Mouse (Mus musculus): ENCODE data around the gene Olfr1413. TPM values are rescaled to one million over a fixed set of nuclear protein-coding genes. Genes with fewer than 3 reads are reported as not detected.
A peak's percentile ranks its signal among the peaks of the same experiment; 100 is the strongest.

The Olfr1413 gene
- polyA plus RNA-seq (2015; fragmentation: Nextera tagmentation; extraction: Ambion mirVana) = not detected in 2 replicates

DNA sequence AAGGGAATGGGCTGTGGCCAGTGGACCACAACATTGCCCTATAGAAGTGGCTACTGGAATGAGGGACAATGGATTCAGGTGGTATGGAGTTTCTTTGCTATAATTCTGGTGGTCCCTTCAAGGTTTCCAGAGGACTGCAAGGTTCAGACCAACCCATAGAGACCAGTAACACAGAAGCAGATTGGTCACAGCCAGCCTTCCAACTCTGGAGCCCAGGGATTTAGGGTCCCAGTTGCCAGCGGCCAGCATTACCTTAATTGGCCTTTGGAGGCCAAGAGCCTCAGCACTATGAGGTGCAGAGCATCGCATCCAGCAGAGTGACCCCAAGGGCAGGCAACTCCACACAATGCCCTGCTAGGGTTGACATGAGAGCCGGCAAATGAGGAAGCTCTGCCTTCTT is at the start of gene Olfr1413:
Gene Olfr1413 (plus strand): TSS at position 301 of the 400 bp plus-strand sequence.
- H3K4me1 ChIP-seq = no peaks in the 10 kb centered on the region
- 86% methylated on average over 3 of the region's 3 CpGs for WGBS
- H3K9me3 ChIP-seq = no peaks in the 10 kb centered on the region
- H3K36me3 ChIP-seq = no peaks in the 10 kb centered on the region
- H3K27ac ChIP-seq (replicated peaks) = no peak within 1 kb of the TSS
- ATAC-seq (replicated peaks) = no peak
- no peak within 1 kb of the TSS for H3K9ac ChIP-seq (replicated peaks)
- H3K4me3 ChIP-seq = no peak within 1 kb of the TSS
- H3K4me2 ChIP-seq (replicated peaks) = no peak within 1 kb of the TSS
- H3K27me3 ChIP-seq = no peaks in the 10 kb centered on the region

GRCm38 (mm10) chr1:92521376-92521775 is 49.7 kb upstream of the Olfr1413 start:
- H3K36me3 ChIP-seq = no peaks in the 10 kb centered on the region
- H3K4me3 ChIP-seq = no peak overlapping the region
- WGBS = 18% methylated on average over 10 of the region's 10 CpGs
- no peaks in the 10 kb centered on the region for H3K27me3 ChIP-seq
- no peaks in the 10 kb centered on the region for H3K9me3 ChIP-seq
- H3K4me1 ChIP-seq = no peaks in the 10 kb centered on the region
- peak; percentile 46; the same call in 1 of the 2 replicates for ATAC-seq (replicated peaks)
- no peak overlapping the region for H3K4me2 ChIP-seq (replicated peaks)
- no peak overlapping the region for H3K27ac ChIP-seq (replicated peaks)
- no peak overlapping the region for H3K9ac ChIP-seq (replicated peaks)

DNA sequence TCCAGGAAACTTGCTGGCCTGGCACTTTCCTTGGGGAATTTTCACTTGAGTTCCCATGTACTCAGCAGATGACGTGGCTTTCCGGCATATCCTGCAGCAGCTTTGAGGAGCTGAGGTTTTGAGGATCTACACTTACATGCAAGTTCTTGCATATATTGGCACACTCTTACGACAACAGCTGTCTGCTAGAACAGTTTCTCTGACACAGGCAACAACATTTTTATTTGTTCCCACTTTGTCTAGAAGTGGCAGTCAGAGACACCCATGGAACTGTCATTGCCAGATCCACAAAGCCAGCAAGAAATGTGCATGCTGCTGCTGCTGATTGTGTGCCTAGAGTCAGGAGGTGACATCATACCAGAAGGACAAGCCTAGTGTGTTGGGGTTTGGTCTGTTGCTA is 47.4 kb upstream of the Olfr1413 start:
- no peaks in the 10 kb centered on the region for H3K9me3 ChIP-seq
- H3K4me3 ChIP-seq = no peak overlapping the region
- no peak for ATAC-seq (replicated peaks)
- no peaks in the 10 kb centered on the region for H3K4me1 ChIP-seq
- 80% methylated on average over 3 of the region's 3 CpGs for WGBS
- no peak overlapping the region for H3K9ac ChIP-seq (replicated peaks)
- no peaks in the 10 kb centered on the region for H3K27me3 ChIP-seq
- H3K36me3 ChIP-seq = no peaks in the 10 kb centered on the region
- no peak overlapping the region for H3K4me2 ChIP-seq (replicated peaks)
- H3K27ac ChIP-seq (replicated peaks) = no peak overlapping the region

GRCm38 (mm10) chr1:92536972-92537371 is 34.1 kb upstream of the Olfr1413 start:
- Histone ChIP-seq H3K4me1 (no peaks in the 10 kb centered on the region), H3K4me2 (replicated peaks) (no peak overlapping the region), H3K27ac (replicated peaks) (no peak overlapping the region), H3K36me3 (no peaks in the 10 kb centered on the region), H3K9ac (replicated peaks) (no peak overlapping the region), H3K4me3 (no peak overlapping the region), H3K9me3 (no peaks in the 10 kb centered on the region), H3K27me3 (no peaks in the 10 kb centered on the region)
- ATAC-seq (replicated peaks) = no peak
- WGBS = 42% methylated on average over 4 of the region's 5 CpGs

DNA sequence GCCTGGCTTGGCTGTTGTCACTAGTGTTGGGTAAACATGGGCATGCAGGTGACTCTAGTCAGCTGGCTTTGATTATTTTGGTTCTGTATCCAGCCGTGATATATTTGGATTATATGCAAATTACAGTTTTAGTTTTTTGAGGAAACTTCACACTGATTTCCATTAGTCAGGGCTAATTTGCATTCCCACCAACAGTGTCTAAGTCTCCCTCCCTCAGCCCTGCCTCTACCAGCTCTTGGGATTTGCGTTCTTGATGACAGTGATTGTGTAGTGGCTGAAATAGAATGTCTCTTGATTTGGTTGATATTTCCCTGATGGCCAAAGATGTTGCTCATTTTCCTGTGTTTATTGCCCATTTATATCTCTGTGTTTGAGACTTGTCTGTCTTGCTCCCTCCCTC is 32.1 kb upstream of the Olfr1413 start:
- H3K4me1 ChIP-seq = no peaks in the 10 kb centered on the region
- H3K27me3 ChIP-seq = no peaks in the 10 kb centered on the region
- no peak for ATAC-seq (replicated peaks)
- WGBS = 44% methylated on average over 2 of the region's 2 CpGs
- H3K36me3 ChIP-seq = no peaks in the 10 kb centered on the region
- no peak overlapping the region for H3K4me3 ChIP-seq
- H3K27ac ChIP-seq (replicated peaks) = no peak overlapping the region
- no peak overlapping the region for H3K9ac ChIP-seq (replicated peaks)
- H3K9me3 ChIP-seq = no peaks in the 10 kb centered on the region
- H3K4me2 ChIP-seq (replicated peaks) = no peak overlapping the region

DNA sequence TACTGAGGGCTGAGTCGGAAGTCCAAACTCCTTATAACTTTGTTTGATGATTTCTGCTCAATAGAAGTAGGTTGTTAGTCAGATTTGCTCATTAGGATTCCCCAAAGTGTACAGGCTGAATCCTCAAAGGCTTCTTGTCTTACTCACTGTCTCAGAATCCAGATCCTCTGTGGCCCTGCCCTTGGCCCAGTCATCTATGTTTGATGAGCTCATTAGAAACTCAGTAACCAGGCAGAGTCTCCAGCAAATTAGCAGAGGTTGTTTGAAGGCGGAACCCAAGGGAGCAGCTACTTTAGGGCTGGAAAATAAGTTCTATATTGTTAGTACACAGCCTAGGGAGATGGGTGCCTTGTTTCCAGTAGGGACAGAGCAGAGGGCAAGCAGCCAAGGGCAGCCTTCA is 25.2 kb upstream of the Olfr1413 start:
- H3K36me3 ChIP-seq = no peaks in the 10 kb centered on the region
- no peaks in the 10 kb centered on the region for H3K4me1 ChIP-seq
- no peak overlapping the region for H3K27ac ChIP-seq (replicated peaks)
- no peak overlapping the region for H3K4me2 ChIP-seq (replicated peaks)
- no peaks in the 10 kb centered on the region for H3K27me3 ChIP-seq
- H3K9me3 ChIP-seq = no peaks in the 10 kb centered on the region
- ATAC-seq (replicated peaks) = no peak
- no peak overlapping the region for H3K9ac ChIP-seq (replicated peaks)
- 72% methylated on average over 2 of the region's 2 CpGs for WGBS
- no peak overlapping the region for H3K4me3 ChIP-seq

DNA sequence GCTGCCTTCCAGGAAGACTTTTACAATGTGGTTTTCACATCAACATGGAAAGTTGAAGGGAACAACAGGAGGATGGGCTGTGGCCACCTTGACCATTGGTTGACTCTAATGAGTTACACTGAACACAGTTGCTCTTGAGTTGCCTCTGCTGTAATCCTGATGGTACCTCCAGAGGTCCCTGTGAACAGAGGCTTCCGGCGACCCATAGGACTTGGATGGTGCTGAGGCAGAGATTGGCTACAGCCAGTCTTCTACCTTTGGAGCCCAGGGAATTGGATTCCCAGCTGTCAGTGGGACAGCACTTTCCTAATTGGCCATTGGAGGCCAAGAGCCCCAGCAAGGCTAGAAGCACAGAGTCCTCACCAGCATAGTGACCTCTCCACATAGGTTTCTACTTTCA is 14.4 kb downstream of the Olfr1413 start, which contains the start of gene Olfr1412:
Gene Olfr1412 (plus strand): TSS at position 301 of the 400 bp plus-strand sequence.
- H3K4me2 ChIP-seq (replicated peaks) = no peak within 1 kb of the TSS
- H3K9ac ChIP-seq (replicated peaks) = no peak within 1 kb of the TSS
- no peak within 1 kb of the TSS for H3K4me3 ChIP-seq
- no peak within 1 kb of the TSS for H3K27ac ChIP-seq (replicated peaks)
- no peak for ATAC-seq (replicated peaks)
- H3K27me3 ChIP-seq = no peaks in the 10 kb centered on the region
- H3K4me1 ChIP-seq = no peaks in the 10 kb centered on the region
- WGBS = 87% methylated on average over 2 of the region's 2 CpGs
- H3K36me3 ChIP-seq = no peaks in the 10 kb centered on the region
- no peaks in the 10 kb centered on the region for H3K9me3 ChIP-seq

DNA sequence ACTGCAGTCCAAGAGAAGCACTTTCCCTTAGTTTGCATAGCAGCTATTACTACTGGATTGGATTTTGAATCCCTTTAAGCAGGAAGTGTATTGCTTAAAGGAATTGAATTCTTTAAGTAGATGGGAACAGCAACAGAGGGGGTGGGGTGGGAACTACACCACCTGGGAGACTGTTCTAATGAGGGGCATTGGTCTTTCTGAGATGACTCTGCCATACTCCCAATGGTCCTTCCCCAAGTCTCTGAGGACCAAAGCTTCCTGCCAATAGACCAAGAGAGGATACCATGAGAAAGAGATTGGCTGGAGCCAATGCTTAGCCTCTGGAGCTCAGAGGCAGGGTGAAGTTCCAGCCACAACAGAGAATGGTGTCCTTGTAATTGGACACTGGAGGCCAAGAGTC is 23.0 kb downstream of the Olfr1413 start, which contains the start of gene Olfr1411:
Gene Olfr1411 (plus strand): TSS at position 301 of the 400 bp plus-strand sequence.
- no peak for ATAC-seq (replicated peaks)
- H3K9ac ChIP-seq (replicated peaks) = no peak within 1 kb of the TSS
- H3K9me3 ChIP-seq = no peaks in the 10 kb centered on the region

DNA sequence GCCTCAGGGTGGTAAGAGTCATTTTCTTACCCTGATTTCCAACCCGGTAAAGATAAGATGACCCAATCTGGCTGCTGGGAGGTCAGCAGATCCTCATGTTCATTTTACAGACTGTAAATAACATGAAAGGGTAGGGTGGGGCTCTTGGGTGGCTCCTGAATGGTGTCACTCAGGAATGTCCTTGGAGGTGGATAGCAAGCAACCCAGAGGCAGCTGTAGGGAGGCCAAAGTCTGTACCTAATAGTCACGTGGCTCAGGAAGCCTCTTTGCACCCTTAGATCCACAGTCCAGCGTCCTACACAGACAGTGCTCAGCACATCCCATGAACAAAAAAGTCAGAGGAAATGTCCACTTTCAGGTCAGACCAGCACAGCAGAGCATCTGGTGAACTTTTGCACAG is 24.9 kb downstream of the Olfr1413 start:
- H3K36me3 ChIP-seq = no peaks in the 10 kb centered on the region
- no peak overlapping the region for H3K4me3 ChIP-seq
- no peak overlapping the region for H3K9ac ChIP-seq (replicated peaks)
- H3K4me1 ChIP-seq = no peaks in the 10 kb centered on the region
- H3K27ac ChIP-seq (replicated peaks) = no peak overlapping the region
- WGBS = 90% methylated on average over 3 of the region's 3 CpGs
- ATAC-seq (replicated peaks) = no peak
- no peaks in the 10 kb centered on the region for H3K9me3 ChIP-seq
- no peak overlapping the region for H3K4me2 ChIP-seq (replicated peaks)
- no peaks in the 10 kb centered on the region for H3K27me3 ChIP-seq

More for the DNA sequence above, 23.0 kb downstream of the Olfr1413 start, which contains the start of gene Olfr1411:
- Histone ChIP-seq H3K27ac (replicated peaks) (no peak within 1 kb of the TSS), H3K4me1 (no peaks in the 10 kb centered on the region), H3K4me2 (replicated peaks) (no peak within 1 kb of the TSS), H3K36me3 (no peaks in the 10 kb centered on the region), H3K4me3 (no peak within 1 kb of the TSS), H3K27me3 (no peaks in the 10 kb centered on the region)

- no peak within 1 kb of the TSS for H3K27ac ChIP-seq (replicated peaks)
- H3K4me2 ChIP-seq (replicated peaks) = no peak within 1 kb of the TSS
- ATAC-seq (replicated peaks) = no peak
- no peaks in the 10 kb centered on the region for H3K36me3 ChIP-seq
- no peaks in the 10 kb centered on the region for H3K9me3 ChIP-seq
- H3K27me3 ChIP-seq = no peaks in the 10 kb centered on the region
- no peaks in the 10 kb centered on the region for H3K4me1 ChIP-seq
- 93% methylated on average over 1 of the region's 1 CpGs for WGBS
- H3K4me3 ChIP-seq = no peak within 1 kb of the TSS
- no peak within 1 kb of the TSS for H3K9ac ChIP-seq (replicated peaks)
Observed at GRCm38 (mm10) chr1:92605482-92605881, 34.4 kb downstream of the Olfr1413 start, which contains the start of gene Olfr1410. Gene Olfr1410, plus strand, starts transcription at chr1:92605782.

DNA sequence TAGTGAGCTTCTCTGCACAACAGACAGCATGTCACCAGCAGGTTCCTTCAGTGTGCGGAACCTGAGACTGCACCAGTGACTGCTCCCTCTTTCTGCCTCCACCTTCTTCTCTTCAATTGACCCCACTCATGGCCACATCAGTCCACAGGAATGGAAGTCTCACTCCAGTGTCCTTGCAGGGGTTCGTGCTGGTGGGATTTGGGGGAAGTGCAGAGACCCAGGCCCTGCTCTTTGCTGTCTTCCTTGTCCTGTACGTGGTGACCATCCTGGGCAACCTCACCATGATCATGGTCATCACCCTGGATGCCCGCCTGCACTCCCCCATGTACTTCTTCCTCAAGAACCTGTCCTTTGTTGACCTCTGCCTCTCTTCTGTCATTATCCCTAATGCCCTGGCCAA is 36.6 kb downstream of the Olfr1413 start:
- H3K4me2 ChIP-seq (replicated peaks) = no peak overlapping the region
- WGBS = 70% methylated on average over 4 of the region's 4 CpGs
- 0 out of 2 replicates have a peak, but pooled peaks cover 5% of the 10 kb centered on the region for H3K27me3 ChIP-seq
- no peaks in the 10 kb centered on the region for H3K9me3 ChIP-seq
- H3K36me3 ChIP-seq = no peaks in the 10 kb centered on the region
- no peak for ATAC-seq (replicated peaks)
- no peak overlapping the region for H3K27ac ChIP-seq (replicated peaks)
- H3K4me1 ChIP-seq = no peaks in the 10 kb centered on the region
- H3K9ac ChIP-seq (replicated peaks) = no peak overlapping the region
- H3K4me3 ChIP-seq = no peak overlapping the region

DNA sequence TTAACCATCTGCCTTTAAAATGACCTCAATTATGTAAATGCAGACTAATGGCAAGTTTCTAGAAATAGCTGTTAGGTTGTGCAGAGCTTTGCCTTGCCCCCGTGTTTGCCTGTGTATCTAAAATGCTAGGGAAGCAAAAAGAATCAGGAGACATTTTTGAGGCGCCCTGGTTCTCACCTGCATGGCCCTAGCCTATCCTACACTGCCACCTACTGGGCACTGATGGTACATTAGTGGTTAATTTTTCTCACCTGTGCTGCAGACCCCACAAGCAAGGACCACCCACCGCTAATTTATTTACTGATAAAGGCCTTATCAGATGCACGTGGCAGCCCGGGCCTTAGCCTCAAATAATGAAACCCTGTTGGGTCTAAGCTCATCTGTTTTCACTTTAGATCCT is 39.9 kb downstream of the Olfr1413 start:
- Histone ChIP-seq H3K27me3 (0 out of 2 replicates have a peak, but pooled peaks cover 5% of the 10 kb centered on the region), H3K36me3 (no peaks in the 10 kb centered on the region), H3K4me3 (no peak overlapping the region), H3K9me3 (no peaks in the 10 kb centered on the region), H3K4me2 (replicated peaks) (no peak overlapping the region), H3K27ac (replicated peaks) (no peak overlapping the region), H3K4me1 (peaks cover 3% of the 10 kb centered on the region; the same call in 1 of the 2 replicates), H3K9ac (replicated peaks) (no peak overlapping the region)
- 8% methylated on average over 5 of the region's 5 CpGs for WGBS
- no peak for ATAC-seq (replicated peaks)

DNA sequence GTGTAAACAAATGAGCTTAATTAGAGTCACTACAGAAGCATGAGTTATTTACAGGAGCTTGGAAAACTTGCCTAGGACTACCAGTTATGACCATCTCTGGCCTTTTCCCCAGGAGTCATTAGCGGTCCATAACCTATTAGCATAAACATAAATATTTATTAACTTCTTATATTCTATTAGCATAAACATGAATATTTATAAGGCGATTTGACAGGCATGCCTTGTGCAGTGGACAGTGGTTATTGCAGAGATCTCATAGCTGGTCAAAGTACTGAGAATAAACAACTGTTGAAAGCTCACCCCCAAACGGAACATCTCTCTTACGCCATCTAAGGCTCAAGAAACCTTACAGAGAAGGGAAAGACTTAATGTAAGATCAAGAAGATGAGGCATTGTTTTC is 42.1 kb downstream of the Olfr1413 start:
- peaks cover 3% of the 10 kb centered on the region; the same call in 1 of the 2 replicates for H3K4me1 ChIP-seq
- ATAC-seq (replicated peaks) = no peak
- H3K27ac ChIP-seq (replicated peaks) = no peak overlapping the region
- H3K9me3 ChIP-seq = no peaks in the 10 kb centered on the region
- H3K4me3 ChIP-seq = no peak overlapping the region
- H3K9ac ChIP-seq (replicated peaks) = no peak overlapping the region
- H3K4me2 ChIP-seq (replicated peaks) = no peak overlapping the region
- H3K36me3 ChIP-seq = no peaks in the 10 kb centered on the region
- WGBS = 33% methylated on average over 4 of the region's 4 CpGs
- H3K27me3 ChIP-seq = 0 out of 2 replicates have a peak, but pooled peaks cover 5% of the 10 kb centered on the region
